Mouse (Mus musculus) naive thymus-derived CD4-positive, alpha-beta T cell, adult 5 months (primary cell): ENCODE measurements around the gene Pdcd7. TPM values are rescaled to one million over a fixed set of nuclear protein-coding genes. Genes with fewer than 3 reads are reported as not detected.

Experiments used
- polyA plus RNA-seq: library from polyadenylated mRNA; unstranded; fragments of 100-300 nt; shearing (Covaris generic); gene quantifications from one replicate; pipeline ENCODE4 v1.2.1, GENCODE M21; 2017

Gene Pdcd7
- 31.4 TPM for polyA plus RNA-seq

GRCm38 (mm10) chr9:65345854-65346475, at the start of gene Pdcd7:
Gene Pdcd7, plus strand, starts transcription at chr9:65346104.

GRCm38 (mm10) chr9:65360641-65361448, 14.9 kb downstream of the Pdcd7 start, which contains the start of gene Ubap1l:
Gene Ubap1l, plus strand, starts transcription at chr9:65361041.

DNA sequence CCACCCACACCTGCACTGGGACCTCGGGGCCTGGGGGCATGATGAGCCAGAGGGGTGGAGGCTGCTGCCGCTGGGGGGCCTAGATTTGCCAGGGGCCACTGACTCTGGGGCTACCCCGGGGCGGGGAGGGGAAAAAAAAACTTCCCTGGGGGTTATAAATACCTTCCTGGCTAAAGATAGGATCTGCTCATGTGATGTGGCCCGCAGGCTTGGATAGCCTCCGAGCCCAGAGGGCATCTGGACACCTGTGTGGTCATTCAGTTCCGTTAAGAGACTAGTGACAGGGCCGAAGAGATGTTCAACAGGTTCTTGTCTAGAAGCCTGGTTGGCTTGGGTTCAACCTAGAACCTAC, 45.7 kb downstream of the Pdcd7 start, which contains the start of gene Kbtbd13:
Gene Kbtbd13, minus strand, starts transcription at position 40 of the 352 bp plus-strand sequence.

DNA sequence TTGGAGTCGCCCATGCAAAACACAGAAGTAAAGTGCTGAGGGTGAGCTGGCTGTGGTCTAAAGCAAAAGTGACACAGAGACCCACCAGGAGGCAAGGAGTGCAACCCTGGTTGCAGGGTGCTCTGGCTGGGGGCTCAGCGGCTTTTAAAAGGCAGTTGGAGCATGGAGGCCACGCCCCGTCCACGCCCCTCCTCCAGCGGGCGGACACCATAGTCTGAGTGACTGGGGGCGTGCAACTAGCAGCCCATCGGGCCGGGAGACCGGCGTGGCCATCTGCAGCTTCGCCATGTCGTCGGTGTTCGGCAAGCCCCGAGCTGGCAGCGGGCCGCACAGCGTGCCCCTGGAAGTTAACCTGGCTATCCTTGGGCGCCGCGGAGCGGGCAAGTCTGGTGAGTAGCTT, 52.4 kb downstream of the Pdcd7 start, which contains the start of gene Rasl12:
Gene Rasl12, plus strand, starts transcription at position 228 of the 400 bp plus-strand sequence.

Other genes starting within 250 kb of the Pdcd7 start
- gene Igdcc4, start 244.6 kb upstream of the Pdcd7 start, polyA plus RNA-seq: not detected
- not detected for gene Igdcc3, start 204.9 kb upstream of the Pdcd7 start, polyA plus RNA-seq
- gene Parp16, start 150.8 kb upstream of the Pdcd7 start, polyA plus RNA-seq: 6.1 TPM
- not detected for gene Cilp, start 80.9 kb upstream of the Pdcd7 start, polyA plus RNA-seq
- 39.0 TPM for gene Clpx, start 51.8 kb upstream of the Pdcd7 start, polyA plus RNA-seq
- not detected for gene Ubap1l, start 14.9 kb downstream of the Pdcd7 start, polyA plus RNA-seq
- gene Kbtbd13, start 45.5 kb downstream of the Pdcd7 start, polyA plus RNA-seq: not detected
- gene Rasl12, start 52.4 kb downstream of the Pdcd7 start, polyA plus RNA-seq: not detected
- not detected for gene Slc51b, start 76.9 kb downstream of the Pdcd7 start, polyA plus RNA-seq
- gene Mtfmt, start 89.7 kb downstream of the Pdcd7 start, polyA plus RNA-seq: 34.6 TPM
- 92.1 TPM for gene Spg21, start 114.8 kb downstream of the Pdcd7 start, polyA plus RNA-seq
- not detected for gene Ankdd1a, start 174.1 kb downstream of the Pdcd7 start, polyA plus RNA-seq
- 25.0 TPM for gene Plekho2, start 233.9 kb downstream of the Pdcd7 start, polyA plus RNA-seq
- gene Pif1, start 241.1 kb downstream of the Pdcd7 start, polyA plus RNA-seq: not detected